Mouse (Mus musculus): Measurements from ENCODE around the gene Glce.

- TF ChIP-seq POLR2A (IDR thresholded peaks at IDR 0.05; ENCODE audit: extremely low read depth, insufficient read depth, low read length): no peak
- TF ChIP-seq CTCF (IDR thresholded peaks at IDR 0.05; ENCODE audit: low read depth, low read length): no peak
Observed at GRCm38 (mm10) chr9:62139027-62139426, 16.6 kb upstream of the Glce start.
